Mouse (Mus musculus) cerebellum, adult 2 months (tissue): ENCODE results near the gene Mapkapk3. TPM values are rescaled to one million over a fixed set of nuclear protein-coding genes. Genes with fewer than 3 reads are reported as not detected.

Source experiments
- DNase-seq, 2 experiments: peaks; one replicate each; pipeline ENCODE4 v3.0.0; 2021
- H3K27ac ChIP-seq: fragments of 200-500 bp; 2 replicates; pipeline ENCODE4 v1.5.1; 2012; ENCODE audit warnings: low read length, control low read depth, inconsistent platforms; ENCODE audit not compliant: insufficient read depth
- H3K27me3 ChIP-seq: fragments of 200-500 bp; 2 replicates; pipeline ENCODE4 v1.6.1; 2012; ENCODE audit warnings: inconsistent platforms, mild to moderate bottlenecking, low read length, moderate library complexity; ENCODE audit not compliant: control insufficient read depth, insufficient read depth
- H3K4me1 ChIP-seq: fragments of 200-500 bp; 2 replicates; pipeline ENCODE4 v1.6.1; 2011; ENCODE audit warnings: low read length; ENCODE audit not compliant: control insufficient read depth, insufficient read depth
- H3K4me3 ChIP-seq: fragments of 200-500 bp; replicated peaks from 2 replicates; pipeline ENCODE3; 2011; ENCODE audit warnings: mild to moderate bottlenecking, low read depth, low read length, control low read depth; ENCODE audit not compliant: insufficient read depth
- CTCF ChIP-seq: fragments of 200-500 bp; IDR thresholded peaks from 2 replicates; pipeline ENCODE4 v1.5.1; 2011; ENCODE audit warnings: low read depth, mild to moderate bottlenecking, control low read depth, low read length, moderate library complexity, borderline replicate concordance; ENCODE audit not compliant: insufficient read depth
- POLR2A ChIP-seq: fragments of 200-500 bp; IDR thresholded peaks from 2 replicates; pipeline ENCODE4 v1.6.1; 2011; ENCODE audit warnings: low read length, control low read depth, borderline replicate concordance; ENCODE audit not compliant: insufficient read depth
- WGBS: fragments of 180-500 bp; shearing (Covaris S2); methylation state at CpG from one replicate; pipeline ENCODE4 v1.1.7; 2018; 5-methylcytosine and 5-hydroxymethylcytosine counted together
- polyA plus RNA-seq: library from polyadenylated mRNA; depleted of rRNA; stranded (reverse); fragments of >200 nt; gene quantifications from 2 replicates; pipeline ENCODE4 v1.2.3, GENCODE M21; 2012

Mapkapk3 gene
- polyA plus RNA-seq, 1 experiment = 11.7 TPM

- DNase-seq = no peak
- TF ChIP-seq CTCF = no peak
- no peak for TF ChIP-seq POLR2A
- H3K4me3 ChIP-seq = peak within 1 kb of the TSS; percentile 97
- no peaks in the 10 kb centered on the region for H3K27me3 ChIP-seq
- H3K27ac ChIP-seq = no peak within 1 kb of the TSS
- H3K4me1 ChIP-seq = peaks cover 5% of the 10 kb centered on the region; the same call in 1 of the 2 replicates
These were observed 6.2 kb upstream of the Mapkapk3 start, which contains the start of gene Cish for GRCm38 (mm10) chr9:107296016-107296040. Gene Cish (plus strand): TSS chr9:107296026.

GRCm38 (mm10) chr9:107295616-107296015 is 5.9 kb upstream of the Mapkapk3 start:
- 65% methylated on average over 4 of the region's 4 CpGs for WGBS
- no peak for TF ChIP-seq CTCF
- TF ChIP-seq POLR2A = no peak
- Histone ChIP-seq H3K27me3 (no peaks in the 10 kb centered on the region), H3K4me3 (no peak overlapping the region), H3K4me1 (peaks cover 5% of the 10 kb centered on the region; the same call in 1 of the 2 replicates), H3K27ac (no peak overlapping the region)
- no peak for DNase-seq

GRCm38 (mm10) chr9:107294249-107294648 is 4.6 kb upstream of the Mapkapk3 start:
- Histone ChIP-seq H3K4me1 (peaks cover 5% of the 10 kb centered on the region; the same call in 1 of the 2 replicates), H3K27me3 (no peaks in the 10 kb centered on the region), H3K27ac (no peak overlapping the region), H3K4me3 (no peak overlapping the region)
- TF ChIP-seq CTCF (peak; percentile 83), POLR2A (no peak)
- 6% methylated on average over 6 of the region's 6 CpGs for WGBS
- peak; percentile 56 to 73 for DNase-seq

GRCm38 (mm10) chr9:107290897-107291296 is 1.2 kb upstream of the Mapkapk3 start:
- no peaks in the 10 kb centered on the region for H3K27me3 ChIP-seq
- no peak for TF ChIP-seq POLR2A
- TF ChIP-seq CTCF = peak; percentile 97
- DNase-seq = peak; percentile 78 to 88
- H3K4me1 ChIP-seq = no peaks in the 10 kb centered on the region
- no peak overlapping the region for H3K27ac ChIP-seq
- 38% methylated on average over 10 of the region's 10 CpGs for WGBS
- H3K4me3 ChIP-seq = no peak overlapping the region

- Histone ChIP-seq H3K27ac (no peak overlapping the region), H3K27me3 (no peaks in the 10 kb centered on the region), H3K4me3 (peak overlapping the region; percentile 62), H3K4me1 (peaks cover 4% of the 10 kb centered on the region; the same call in 1 of the 2 replicates)
- DNase-seq = no peak
- TF ChIP-seq CTCF = no peak
- TF ChIP-seq POLR2A = no peak
- 52% methylated on average over 8 of the region's 8 CpGs for WGBS
These were observed 966 bp downstream of the Mapkapk3 start for GRCm38 (mm10) chr9:107288711-107289110.

GRCm38 (mm10) chr9:107288105-107288650 is 1.5 kb downstream of the Mapkapk3 start:
- WGBS = 96% methylated on average over 14 of the region's 14 CpGs

GRCm38 (mm10) chr9:107287294-107287693 is 2.4 kb downstream of the Mapkapk3 start:
- Histone ChIP-seq H3K4me1 (peaks cover 4% of the 10 kb centered on the region; the same call in 1 of the 2 replicates), H3K27me3 (no peaks in the 10 kb centered on the region), H3K27ac (no peak overlapping the region), H3K4me3 (no peak overlapping the region)
- no peak for DNase-seq
- TF ChIP-seq POLR2A (no peak), CTCF (no peak)
- 83% methylated on average over 2 of the region's 2 CpGs for WGBS

More at GRCm38 (mm10) chr9:107288105-107288650, 1.5 kb downstream of the Mapkapk3 start:
- TF ChIP-seq POLR2A = no peak
- TF ChIP-seq CTCF = no peak
- H3K4me3 ChIP-seq = no peak overlapping the region
- peaks cover 4% of the 10 kb centered on the region; the same call in 1 of the 2 replicates for H3K4me1 ChIP-seq
- H3K27me3 ChIP-seq = no peaks in the 10 kb centered on the region
- DNase-seq = no peak
- H3K27ac ChIP-seq = no peak overlapping the region

GRCm38 (mm10) chr9:107285009-107285408 is 4.7 kb downstream of the Mapkapk3 start:
- Histone ChIP-seq H3K4me1 (peaks cover 4% of the 10 kb centered on the region; the same call in 1 of the 2 replicates), H3K27ac (no peak overlapping the region), H3K27me3 (no peaks in the 10 kb centered on the region), H3K4me3 (no peak overlapping the region)
- TF ChIP-seq CTCF = no peak
- TF ChIP-seq POLR2A = no peak
- no peak for DNase-seq
- WGBS = 16% methylated on average over 3 of the region's 3 CpGs

GRCm38 (mm10) chr9:107282951-107283350 is 6.7 kb downstream of the Mapkapk3 start:
- TF ChIP-seq POLR2A (no peak), CTCF (no peak)
- DNase-seq = no peak
- H3K4me1 ChIP-seq = peaks cover 20% of the 10 kb centered on the region
- 94% methylated on average over 9 of the region's 9 CpGs for WGBS
- no peak overlapping the region for H3K4me3 ChIP-seq
- H3K27ac ChIP-seq = no peak overlapping the region
- H3K27me3 ChIP-seq = no peaks in the 10 kb centered on the region
